Mouse (Mus musculus): ENCODE results near the gene Ddx17. TPM values are rescaled to one million over a fixed set of nuclear protein-coding genes. Genes with fewer than 3 reads are reported as not detected.

Gene Ddx17
- polyA plus RNA-seq, 1 experiment from 2014 or later = 37.1 TPM

DNA sequence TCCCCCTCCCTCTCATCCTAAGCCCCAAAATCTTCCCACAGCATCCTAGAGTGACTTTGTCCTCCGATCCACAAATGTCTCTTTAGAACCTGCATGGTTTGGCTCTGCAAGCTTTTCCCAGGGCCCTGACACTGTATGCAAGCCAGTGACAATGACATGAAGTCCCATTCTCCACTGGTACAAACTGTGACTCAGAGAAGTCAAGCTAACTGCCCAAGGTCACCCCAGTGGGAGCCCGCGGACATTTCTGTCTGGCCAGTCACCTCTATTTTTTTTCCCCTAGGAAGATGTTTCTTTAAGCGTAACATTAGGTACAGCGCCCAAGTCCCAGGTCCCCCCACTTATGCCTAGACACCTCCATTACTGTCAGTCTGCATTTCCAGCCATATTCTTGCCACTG, 43.1 kb downstream of the Ddx17 start:
- Histone ChIP-seq H3K27me3 (replicated peaks) (peaks cover 92% of the 10 kb centered on the region), H3K9ac (no peak overlapping the region), H3K4me1 (replicated peaks) (peaks cover 62% of the 10 kb centered on the region), H3K27ac (ENCODE audit: poor library complexity, severe bottlenecking) (no peak overlapping the region), H3K36me3 (no peaks in the 10 kb centered on the region), H3K4me3 (no peak overlapping the region), H3K4me2 (no peak overlapping the region), H3K9me3 (replicated peaks) (no peaks in the 10 kb centered on the region)
- no peak for ATAC-seq (ENCODE audit: insufficient number of reproducible peaks, low FRiP score)
- WGBS = 67% methylated on average over 5 of the region's 5 CpGs

- Histone ChIP-seq H3K9ac (no peak overlapping the region), H3K27ac (ENCODE audit: poor library complexity, severe bottlenecking) (no peak overlapping the region), H3K36me3 (no peaks in the 10 kb centered on the region), H3K27me3 (replicated peaks) (peaks cover 92% of the 10 kb centered on the region), H3K4me3 (no peak overlapping the region), H3K4me2 (peak overlapping the region; percentile 27; the same call in 1 of the 2 replicates), H3K9me3 (replicated peaks) (no peaks in the 10 kb centered on the region), H3K4me1 (replicated peaks) (peaks cover 67% of the 10 kb centered on the region)
- WGBS = 8% methylated on average over 18 of the region's 18 CpGs
- ATAC-seq (ENCODE audit: insufficient number of reproducible peaks, low FRiP score) = no peak
Observed at GRCm38 (mm10) chr15:79502891-79503341, 43.6 kb downstream of the Ddx17 start.

DNA sequence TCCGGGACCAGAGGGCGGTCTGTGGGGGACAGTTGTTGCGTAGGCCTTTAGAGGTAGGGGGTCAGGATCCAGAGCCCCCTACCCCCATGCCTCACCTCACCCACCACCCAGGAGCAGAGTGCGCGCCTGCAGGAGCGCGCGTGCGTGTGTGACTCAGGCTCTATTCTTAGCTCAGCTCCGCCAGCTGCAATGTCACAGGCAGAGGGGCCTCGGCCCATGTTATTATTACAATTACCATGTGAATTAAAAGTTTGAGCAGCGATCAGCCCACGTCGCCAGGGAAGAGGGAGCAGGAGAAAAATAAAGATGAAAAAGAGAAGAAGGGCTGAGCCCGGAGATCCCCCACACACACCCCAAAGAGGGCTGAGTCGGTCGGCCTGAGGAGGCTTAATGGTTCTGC, 46.4 kb downstream of the Ddx17 start:
- H3K4me2 ChIP-seq = peak overlapping the region; percentile 8; the same call in 1 of the 2 replicates
- peaks cover 52% of the 10 kb centered on the region for H3K4me1 ChIP-seq (replicated peaks)
- WGBS = 60% methylated on average over 17 of the region's 17 CpGs
- H3K9ac ChIP-seq = no peak overlapping the region; the same call in 1 of the 2 replicates
- no peak overlapping the region for H3K27ac ChIP-seq (ENCODE audit: poor library complexity, severe bottlenecking)
- H3K4me3 ChIP-seq = no peak overlapping the region
- no peak for ATAC-seq (ENCODE audit: insufficient number of reproducible peaks, low FRiP score)
- peaks cover 92% of the 10 kb centered on the region for H3K27me3 ChIP-seq (replicated peaks)
- H3K36me3 ChIP-seq = no peaks in the 10 kb centered on the region
- no peaks in the 10 kb centered on the region for H3K9me3 ChIP-seq (replicated peaks)

- no peak overlapping the region for H3K4me3 ChIP-seq
- H3K9ac ChIP-seq = no peak overlapping the region
- peaks cover 18% of the 10 kb centered on the region for H3K4me1 ChIP-seq (replicated peaks)
- no peaks in the 10 kb centered on the region for H3K36me3 ChIP-seq
- H3K27ac ChIP-seq (ENCODE audit: poor library complexity, severe bottlenecking) = no peak overlapping the region
- peaks cover 94% of the 10 kb centered on the region for H3K27me3 ChIP-seq (replicated peaks)
- no peaks in the 10 kb centered on the region for H3K9me3 ChIP-seq (replicated peaks)
- peak overlapping the region; percentile 44 for H3K4me2 ChIP-seq
- no peak for ATAC-seq (ENCODE audit: insufficient number of reproducible peaks, low FRiP score)
- 33% methylated on average over 18 of the region's 18 CpGs for WGBS
Observed at GRCm38 (mm10) chr15:79493527-79493926, 53.0 kb downstream of the Ddx17 start.

DNA sequence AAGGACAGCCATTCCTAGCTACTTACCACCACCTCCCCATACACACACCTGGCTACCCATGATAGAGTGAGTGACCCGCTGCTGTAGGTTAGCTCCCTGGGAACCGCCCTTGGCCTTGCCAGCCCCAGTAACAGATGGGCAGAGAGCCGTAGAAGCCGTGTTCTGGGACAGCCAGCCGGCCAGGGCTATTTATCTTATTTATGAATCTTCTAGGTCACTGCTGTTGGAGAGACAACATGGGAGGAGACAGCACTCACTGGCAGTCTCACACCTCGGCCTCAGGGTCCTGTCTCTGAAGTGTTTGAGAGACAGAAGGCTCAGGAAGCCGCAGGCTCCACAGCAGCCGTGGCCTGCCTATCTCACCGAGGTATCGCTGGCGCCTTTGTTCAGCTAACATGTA, 57.1 kb downstream of the Ddx17 start:
- H3K4me1 ChIP-seq (replicated peaks) = 0 out of 2 replicates have a peak, but pooled peaks cover 10% of the 10 kb centered on the region
- no peak overlapping the region for H3K4me3 ChIP-seq
- H3K36me3 ChIP-seq = no peaks in the 10 kb centered on the region
- no peak overlapping the region for H3K4me2 ChIP-seq
- peaks cover 65% of the 10 kb centered on the region for H3K27me3 ChIP-seq (replicated peaks)
- 63% methylated on average over 11 of the region's 11 CpGs for WGBS
- no peak overlapping the region for H3K9ac ChIP-seq
- H3K27ac ChIP-seq (ENCODE audit: poor library complexity, severe bottlenecking) = no peak overlapping the region
- H3K9me3 ChIP-seq (replicated peaks) = no peaks in the 10 kb centered on the region
- no peak for ATAC-seq (ENCODE audit: insufficient number of reproducible peaks, low FRiP score)

- Histone ChIP-seq H3K27me3 (replicated peaks) (peaks cover 40% of the 10 kb centered on the region), H3K9ac (no peak overlapping the region), H3K4me3 (no peak overlapping the region), H3K9me3 (replicated peaks) (no peaks in the 10 kb centered on the region), H3K27ac (ENCODE audit: poor library complexity, severe bottlenecking) (no peak overlapping the region), H3K4me2 (no peak overlapping the region), H3K4me1 (replicated peaks) (peaks cover 23% of the 10 kb centered on the region), H3K36me3 (no peaks in the 10 kb centered on the region)
- ATAC-seq (ENCODE audit: insufficient number of reproducible peaks, low FRiP score) = no peak
- WGBS = 16% methylated on average over 15 of the region's 15 CpGs
Observed at GRCm38 (mm10) chr15:79481181-79481688, 65.3 kb downstream of the Ddx17 start.

Small RNA genes lying within 50 kb of the gene (microRNA-seq; reads per million reads assigned to microRNA genes)
- not detected for gene Gm27903

Other genes with a start within 250 kb of the Ddx17 start
- 12.1 and 14.4 TPM in 2 replicates for gene Pla2g6, start 218.4 kb downstream of the Ddx17 start, polyA plus RNA-seq (2016; fragmentation: Nextera tagmentation; extraction: Ambion mirVana)
- 1.9 and 2.6 TPM in 2 replicates for gene Maff, start 200.1 kb downstream of the Ddx17 start, polyA plus RNA-seq (2016; fragmentation: Nextera tagmentation; extraction: Ambion mirVana)
- gene Tmem184b, start 143.2 kb downstream of the Ddx17 start, polyA plus RNA-seq (2016; fragmentation: Nextera tagmentation; extraction: Ambion mirVana) = 77.2 and 82.3 TPM in 2 replicates
- gene Csnk1e, start 91.2 kb downstream of the Ddx17 start, polyA plus RNA-seq (2016; fragmentation: Nextera tagmentation; extraction: Ambion mirVana) = 103 and 111 TPM in 2 replicates
- gene Kcnj4, start 41.5 kb downstream of the Ddx17 start, polyA plus RNA-seq (2016; fragmentation: Nextera tagmentation; extraction: Ambion mirVana) = 0.14 and 0.41 TPM in 2 replicates
- gene Kdelr3, start 30.3 kb downstream of the Ddx17 start, polyA plus RNA-seq (2016; fragmentation: Nextera tagmentation; extraction: Ambion mirVana) = 49.6 and 51.9 TPM in 2 replicates
- 1.5 and 1.8 TPM in 2 replicates for gene Dmc1, start 58.4 kb upstream of the Ddx17 start, polyA plus RNA-seq (2016; fragmentation: Nextera tagmentation; extraction: Ambion mirVana)
- gene Fam227a, start 112.2 kb upstream of the Ddx17 start, polyA plus RNA-seq (2016; fragmentation: Nextera tagmentation; extraction: Ambion mirVana) = 0.60 and 0.93 TPM in 2 replicates
- gene Cby1, start 112.5 kb upstream of the Ddx17 start, polyA plus RNA-seq (2016; fragmentation: Nextera tagmentation; extraction: Ambion mirVana) = 40.9 and 42.0 TPM in 2 replicates
- gene Tomm22, start 124.1 kb upstream of the Ddx17 start, polyA plus RNA-seq (2016; fragmentation: Nextera tagmentation; extraction: Ambion mirVana) = 234 and 237 TPM in 2 replicates
- 29.0 and 29.1 TPM in 2 replicates for gene Josd1, start 141.2 kb upstream of the Ddx17 start, polyA plus RNA-seq (2016; fragmentation: Nextera tagmentation; extraction: Ambion mirVana)
- 32.8 and 33.6 TPM in 2 replicates for gene Gtpbp1, start 144.1 kb upstream of the Ddx17 start, polyA plus RNA-seq (2016; fragmentation: Nextera tagmentation; extraction: Ambion mirVana)
- gene Sun2, start 195.8 kb upstream of the Ddx17 start, polyA plus RNA-seq (2016; fragmentation: Nextera tagmentation; extraction: Ambion mirVana) = 4.5 and 4.9 TPM in 2 replicates
- 37.1 TPM in 2 replicates for gene Dnal4, start 231.1 kb upstream of the Ddx17 start, polyA plus RNA-seq (2016; fragmentation: Nextera tagmentation; extraction: Ambion mirVana)